Mouse (Mus musculus): ENCODE data around the gene Atp13a2. TPM values are rescaled to one million over a fixed set of nuclear protein-coding genes. Genes with fewer than 3 reads are reported as not detected.

Gene Atp13a2
- polyA plus RNA-seq (2016; fragmentation: Nextera tagmentation; extraction: Ambion mirVana), result 42.4 and 43.2 TPM in 2 replicates

- under 1% methylated on average over 58 of the region's 58 CpGs for WGBS
- H3K27me3 ChIP-seq (replicated peaks; ENCODE audit: low read depth, poor library complexity, severe bottlenecking), result no peaks in the 10 kb centered on the region
- peaks cover 59% of the 10 kb centered on the region for H3K4me1 ChIP-seq
- peaks cover 5% of the 10 kb centered on the region for H3K36me3 ChIP-seq (replicated peaks)
- peak within 1 kb of the TSS; percentile 76 for H3K4me3 ChIP-seq
- peak; percentile 91 for DNase-seq (ENCODE audit: low spot score)
- H3K27ac ChIP-seq (replicated peaks), result peak within 1 kb of the TSS; percentile 84
- no peaks in the 10 kb centered on the region for H3K9me3 ChIP-seq
Observed at GRCm38 (mm10) chr4:140986711-140987395, at the start of gene Atp13a2. Gene Atp13a2, plus strand, starts transcription at chr4:140986873.

DNA sequence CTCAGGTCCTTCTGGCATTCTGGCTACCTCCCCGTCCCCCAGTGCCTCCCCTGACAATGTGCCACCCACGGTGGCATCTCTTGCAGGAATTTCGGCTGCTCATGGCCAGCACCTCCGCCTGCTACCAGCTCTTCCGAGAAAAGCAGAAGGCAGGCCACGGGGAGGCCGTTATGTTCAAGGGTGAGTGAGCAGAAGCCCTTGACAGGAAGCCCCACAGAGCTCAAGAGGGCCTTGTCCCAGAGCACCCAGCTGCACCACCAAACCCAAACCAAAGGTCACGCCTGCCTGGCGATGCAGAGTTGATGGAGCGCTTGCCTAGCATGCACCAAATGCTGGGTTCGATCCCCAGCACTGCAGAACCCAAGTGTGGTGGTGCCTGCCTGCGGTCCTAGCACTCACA is 42.3 kb upstream of the Atp13a2 start:
- no peaks in the 10 kb centered on the region for H3K9me3 ChIP-seq
- no peaks in the 10 kb centered on the region for H3K36me3 ChIP-seq (replicated peaks)
- 89% methylated on average over 12 of the region's 12 CpGs for WGBS
- H3K27ac ChIP-seq (replicated peaks), result no peak overlapping the region
- H3K4me3 ChIP-seq, result no peak overlapping the region
- H3K4me1 ChIP-seq, result peaks cover 21% of the 10 kb centered on the region
- no peak for DNase-seq (ENCODE audit: low spot score)
- H3K27me3 ChIP-seq (replicated peaks; ENCODE audit: low read depth, poor library complexity, severe bottlenecking), result no peaks in the 10 kb centered on the region

- Histone ChIP-seq H3K36me3 (replicated peaks) (no peaks in the 10 kb centered on the region), H3K9me3 (no peaks in the 10 kb centered on the region), H3K4me3 (no peak overlapping the region), H3K27ac (replicated peaks) (no peak overlapping the region), H3K27me3 (replicated peaks; ENCODE audit: low read depth, poor library complexity, severe bottlenecking) (no peaks in the 10 kb centered on the region), H3K4me1 (peaks cover 21% of the 10 kb centered on the region)
- DNase-seq (ENCODE audit: low spot score), result no peak
- WGBS, result 93% methylated on average over 5 of the region's 5 CpGs
Observed at GRCm38 (mm10) chr4:140944961-140945442, 41.7 kb upstream of the Atp13a2 start.

DNA sequence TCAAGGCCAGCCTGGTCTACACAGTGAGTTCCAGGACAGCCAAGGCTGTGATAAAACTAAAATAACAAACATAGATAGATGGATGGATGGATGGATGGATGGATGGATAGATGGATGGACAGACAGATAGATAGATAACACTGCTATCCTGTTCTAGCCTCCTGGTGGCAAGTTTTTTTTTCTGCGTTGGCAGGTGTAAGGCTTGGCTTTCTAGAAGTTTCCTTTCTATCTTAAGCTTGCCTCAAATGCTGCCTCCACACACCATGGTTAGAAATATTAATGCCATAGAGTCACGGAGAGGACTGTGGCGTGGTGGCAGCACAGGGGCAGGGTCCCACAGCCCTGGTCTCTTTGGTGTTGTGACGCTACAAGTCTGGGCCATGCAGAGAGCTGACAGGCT is 41.1 kb upstream of the Atp13a2 start:
- Histone ChIP-seq H3K36me3 (replicated peaks) (no peaks in the 10 kb centered on the region), H3K4me3 (no peak overlapping the region), H3K27ac (replicated peaks) (no peak overlapping the region), H3K4me1 (peaks cover 21% of the 10 kb centered on the region), H3K27me3 (replicated peaks; ENCODE audit: low read depth, poor library complexity, severe bottlenecking) (no peaks in the 10 kb centered on the region), H3K9me3 (no peaks in the 10 kb centered on the region)
- DNase-seq (ENCODE audit: low spot score), result no peak
- 94% methylated on average over 4 of the region's 4 CpGs for WGBS

DNA sequence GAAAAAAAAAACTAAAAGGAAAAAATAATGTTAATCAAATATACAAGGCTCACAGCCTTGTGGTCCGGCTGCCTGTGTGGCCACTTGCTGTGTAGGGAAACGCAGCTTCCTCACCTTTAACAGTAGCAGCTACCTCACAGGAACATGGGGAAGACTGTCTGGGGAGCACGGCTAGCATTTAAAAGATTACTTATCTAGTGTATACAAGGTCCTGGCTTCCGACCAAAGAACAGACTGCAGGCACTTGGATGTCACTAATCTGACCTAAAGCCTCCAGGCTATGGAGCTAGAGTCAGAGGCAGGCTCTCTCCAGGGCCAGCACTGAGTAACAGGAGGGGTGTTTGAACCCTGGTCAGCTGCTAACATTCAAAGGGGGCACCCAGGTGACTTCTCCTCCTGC is 40.6 kb upstream of the Atp13a2 start:
- peaks cover 21% of the 10 kb centered on the region for H3K4me1 ChIP-seq
- WGBS, result 78% methylated on average over 4 of the region's 4 CpGs
- H3K27ac ChIP-seq (replicated peaks), result no peak overlapping the region; the same call in 1 of the 2 replicates
- H3K4me3 ChIP-seq, result no peak overlapping the region
- no peaks in the 10 kb centered on the region for H3K9me3 ChIP-seq
- H3K27me3 ChIP-seq (replicated peaks; ENCODE audit: low read depth, poor library complexity, severe bottlenecking), result no peaks in the 10 kb centered on the region
- DNase-seq (ENCODE audit: low spot score), result no peak
- H3K36me3 ChIP-seq (replicated peaks), result no peaks in the 10 kb centered on the region

DNA sequence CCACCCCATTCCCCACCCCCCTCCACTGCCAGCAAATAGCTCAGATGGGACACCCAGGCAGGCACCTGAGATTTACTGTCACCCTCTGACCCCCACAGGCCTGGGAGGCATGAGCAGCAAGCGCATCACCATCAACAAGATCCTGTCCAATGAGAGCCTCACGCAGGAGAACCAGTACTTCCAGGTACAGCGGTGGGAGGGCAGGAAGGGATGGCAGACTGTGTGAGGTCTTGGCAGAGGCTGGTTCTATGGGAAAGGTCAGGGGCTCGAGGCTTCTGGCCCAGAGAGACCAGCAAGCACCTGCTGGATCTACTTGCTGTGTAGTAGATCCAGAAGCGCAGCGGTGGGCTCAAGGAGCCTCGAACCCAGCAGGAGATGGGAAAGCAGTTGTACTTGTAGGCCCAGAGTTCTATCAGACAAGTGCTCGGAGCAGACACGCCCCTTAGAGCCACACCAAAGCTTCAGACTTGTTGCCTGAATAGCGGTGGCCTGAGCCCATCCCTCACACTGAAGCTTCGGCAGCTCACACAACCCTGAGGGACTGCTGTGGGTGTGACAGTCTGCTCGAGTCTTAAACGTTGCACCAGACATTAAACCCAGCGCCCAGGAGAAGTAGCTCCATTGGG is 40.0 kb upstream of the Atp13a2 start:
- no peak for DNase-seq (ENCODE audit: low spot score)
- Histone ChIP-seq H3K9me3 (no peaks in the 10 kb centered on the region), H3K36me3 (replicated peaks) (no peaks in the 10 kb centered on the region), H3K27ac (replicated peaks) (no peak overlapping the region; the same call in 1 of the 2 replicates), H3K27me3 (replicated peaks; ENCODE audit: low read depth, poor library complexity, severe bottlenecking) (no peaks in the 10 kb centered on the region), H3K4me1 (peaks cover 21% of the 10 kb centered on the region), H3K4me3 (no peak overlapping the region)
- 85% methylated on average over 14 of the region's 14 CpGs for WGBS

DNA sequence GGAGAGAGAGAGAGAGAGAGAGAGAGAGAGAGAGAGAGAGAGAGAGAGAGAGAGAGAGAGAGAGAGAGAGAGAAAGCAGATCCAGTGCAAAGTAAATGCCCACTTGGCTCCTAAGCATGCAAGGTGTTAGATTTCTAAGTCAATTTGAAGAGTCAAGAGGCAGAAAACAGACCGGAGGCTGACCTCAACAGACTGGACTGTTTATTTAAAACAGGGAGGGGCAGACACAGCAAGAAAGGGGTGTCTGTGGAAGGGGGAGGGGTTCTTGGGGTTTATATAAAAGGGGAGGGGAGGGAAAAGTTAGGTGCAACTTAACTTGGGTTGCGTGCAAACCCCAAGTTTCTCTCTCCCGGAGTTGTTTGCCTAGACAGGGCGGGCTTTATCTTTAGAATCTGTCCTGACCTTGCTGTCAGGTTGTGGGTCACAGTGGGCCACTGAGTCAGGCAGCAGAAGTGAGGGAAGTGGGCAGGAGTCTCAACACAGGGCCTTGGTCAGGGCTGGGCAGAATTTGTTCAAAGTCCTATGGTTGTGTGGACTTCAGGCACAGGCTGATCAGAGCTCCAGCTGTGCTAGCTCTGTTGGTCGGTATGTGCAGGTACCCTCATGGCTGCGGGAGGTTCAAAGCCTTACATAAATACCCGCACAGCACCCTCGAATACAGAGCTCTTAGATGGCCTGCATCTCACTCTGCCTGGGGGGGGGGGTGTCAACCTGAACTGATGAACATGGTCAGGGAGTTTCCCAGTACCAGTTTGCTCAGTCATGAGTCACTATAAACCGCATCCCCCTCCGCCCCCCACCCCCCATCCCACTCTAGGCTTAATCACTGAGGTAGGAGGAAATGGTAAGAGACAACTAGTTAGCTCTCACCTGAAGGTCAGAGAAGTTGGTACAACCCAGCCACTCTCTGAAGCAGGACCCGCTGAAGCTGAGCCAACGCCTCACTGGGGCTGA is 38.9 kb upstream of the Atp13a2 start:
- Histone ChIP-seq H3K9me3 (no peaks in the 10 kb centered on the region), H3K36me3 (replicated peaks) (no peaks in the 10 kb centered on the region), H3K27ac (replicated peaks) (no peak overlapping the region), H3K4me3 (no peak overlapping the region), H3K4me1 (peaks cover 26% of the 10 kb centered on the region), H3K27me3 (replicated peaks; ENCODE audit: low read depth, poor library complexity, severe bottlenecking) (no peaks in the 10 kb centered on the region)
- 81% methylated on average over 12 of the region's 12 CpGs for WGBS
- no peak for DNase-seq (ENCODE audit: low spot score)

- no peak overlapping the region for H3K27ac ChIP-seq (replicated peaks)
- WGBS, result 88% methylated on average over 6 of the region's 6 CpGs
- H3K4me1 ChIP-seq, result peaks cover 26% of the 10 kb centered on the region
- H3K4me3 ChIP-seq, result no peak overlapping the region
- H3K9me3 ChIP-seq, result no peaks in the 10 kb centered on the region
- H3K36me3 ChIP-seq (replicated peaks), result no peaks in the 10 kb centered on the region
- DNase-seq (ENCODE audit: low spot score), result no peak
- no peaks in the 10 kb centered on the region for H3K27me3 ChIP-seq (replicated peaks; ENCODE audit: low read depth, poor library complexity, severe bottlenecking)
Observed at GRCm38 (mm10) chr4:140948481-140948880, 38.2 kb upstream of the Atp13a2 start.

GRCm38 (mm10) chr4:140949052-140949451 is 37.6 kb upstream of the Atp13a2 start:
- no peak overlapping the region for H3K4me3 ChIP-seq
- H3K27me3 ChIP-seq (replicated peaks; ENCODE audit: low read depth, poor library complexity, severe bottlenecking), result no peaks in the 10 kb centered on the region
- no peak overlapping the region for H3K27ac ChIP-seq (replicated peaks)
- peaks cover 26% of the 10 kb centered on the region for H3K4me1 ChIP-seq
- no peaks in the 10 kb centered on the region for H3K36me3 ChIP-seq (replicated peaks)
- DNase-seq (ENCODE audit: low spot score), result no peak
- 79% methylated on average over 8 of the region's 8 CpGs for WGBS
- H3K9me3 ChIP-seq, result no peaks in the 10 kb centered on the region

DNA sequence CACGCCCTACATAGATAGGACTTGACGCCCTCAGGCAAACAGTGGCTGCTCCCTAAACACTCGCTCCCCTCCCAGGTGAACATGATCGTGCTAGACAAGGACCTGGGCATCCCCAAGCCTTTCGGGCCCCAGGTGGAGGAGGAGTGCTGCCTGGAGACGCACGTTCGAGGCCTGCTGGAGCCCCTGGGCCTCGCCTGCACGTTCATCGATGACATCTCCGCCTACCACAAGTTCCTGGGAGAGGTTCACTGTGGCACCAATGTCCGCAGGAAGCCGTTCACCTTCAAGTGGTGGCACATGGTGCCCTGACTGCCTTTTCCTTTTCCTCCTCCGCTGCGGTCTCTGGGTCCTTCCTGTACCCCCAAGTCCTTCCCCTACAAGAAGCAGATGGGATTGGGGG is 37.1 kb upstream of the Atp13a2 start:
- Histone ChIP-seq H3K27me3 (replicated peaks; ENCODE audit: low read depth, poor library complexity, severe bottlenecking) (no peaks in the 10 kb centered on the region), H3K27ac (replicated peaks) (no peak overlapping the region), H3K9me3 (no peaks in the 10 kb centered on the region), H3K4me3 (no peak overlapping the region), H3K36me3 (replicated peaks) (no peaks in the 10 kb centered on the region), H3K4me1 (peaks cover 26% of the 10 kb centered on the region)
- WGBS, result 84% methylated on average over 16 of the region's 16 CpGs
- DNase-seq (ENCODE audit: low spot score), result no peak

DNA sequence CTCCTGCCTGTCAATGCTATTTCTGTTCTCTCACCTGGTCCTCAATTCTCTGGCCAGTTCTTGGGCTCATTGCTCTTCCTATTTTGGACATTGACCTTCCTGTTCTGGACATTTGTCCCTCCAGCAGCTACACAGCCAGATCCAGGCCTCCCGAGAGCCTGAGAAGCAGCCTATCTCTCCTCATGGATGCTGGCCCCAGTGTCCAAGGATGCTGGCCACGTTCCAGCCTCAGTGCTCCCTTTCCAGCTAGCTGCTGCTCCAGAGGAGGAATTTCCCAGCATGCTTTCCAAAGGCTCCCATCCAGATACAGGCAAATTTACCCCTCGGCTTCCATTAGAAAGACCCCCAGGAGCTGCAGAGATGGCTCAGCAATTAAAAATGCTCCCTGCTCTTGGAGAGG is 36.1 kb upstream of the Atp13a2 start:
- Histone ChIP-seq H3K27ac (replicated peaks) (no peak overlapping the region), H3K36me3 (replicated peaks) (no peaks in the 10 kb centered on the region), H3K27me3 (replicated peaks; ENCODE audit: low read depth, poor library complexity, severe bottlenecking) (0 out of 2 replicates have a peak, but pooled peaks cover 5% of the 10 kb centered on the region), H3K4me3 (no peak overlapping the region), H3K9me3 (no peaks in the 10 kb centered on the region), H3K4me1 (peaks cover 26% of the 10 kb centered on the region)
- 85% methylated on average over 3 of the region's 3 CpGs for WGBS
- no peak for DNase-seq (ENCODE audit: low spot score)

DNA sequence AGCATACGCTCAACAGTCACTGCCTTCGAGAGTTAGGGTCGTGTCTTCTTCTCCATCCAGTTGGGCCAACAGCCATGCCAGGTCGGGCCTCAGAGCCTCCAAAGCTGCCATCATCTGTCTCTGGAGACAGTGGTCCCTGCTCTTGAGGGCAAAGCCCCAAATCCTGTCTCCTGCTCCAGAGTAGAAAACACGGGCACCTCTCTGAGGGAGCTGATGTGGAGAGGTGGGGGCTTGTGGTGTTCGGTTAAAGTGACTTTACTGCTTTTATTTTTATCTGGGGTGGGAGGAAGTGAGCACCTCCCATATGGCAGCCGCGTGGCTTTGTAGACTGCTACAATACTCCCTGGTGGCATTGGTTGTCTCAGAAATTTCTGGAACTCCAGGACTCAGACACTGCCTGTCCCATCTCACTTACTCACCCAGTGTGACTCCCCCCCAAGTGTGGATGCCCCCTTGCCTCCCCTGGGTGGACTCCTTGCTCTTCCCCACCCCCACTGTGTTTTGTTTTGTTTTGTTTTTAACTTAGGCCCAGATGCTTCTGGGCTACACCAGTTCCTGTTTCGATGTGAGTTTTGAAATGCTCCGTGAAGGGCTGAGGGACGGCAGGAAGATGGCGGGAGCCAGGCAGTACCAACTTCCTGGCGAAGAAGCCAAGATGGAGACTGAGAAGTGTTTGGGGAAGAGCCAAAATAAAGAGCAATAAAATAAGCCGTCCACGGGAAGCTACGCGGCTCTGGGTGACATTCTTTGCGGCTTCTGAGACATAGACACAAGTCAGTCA is 34.6 kb upstream of the Atp13a2 start:
- Histone ChIP-seq H3K4me3 (no peak overlapping the region), H3K27me3 (replicated peaks; ENCODE audit: low read depth, poor library complexity, severe bottlenecking) (peaks cover 11% of the 10 kb centered on the region; the same call in 1 of the 2 replicates), H3K36me3 (replicated peaks) (no peaks in the 10 kb centered on the region), H3K9me3 (no peaks in the 10 kb centered on the region), H3K27ac (replicated peaks) (no peak overlapping the region), H3K4me1 (peaks cover 22% of the 10 kb centered on the region)
- no peak for DNase-seq (ENCODE audit: low spot score)
- 89% methylated on average over 18 of the region's 18 CpGs for WGBS
